Mouse (Mus musculus) kidney, adult 18-20 months (tissue): ENCODE data around the gene Pa2g4.

ENCODE experiments used
- DNase-seq: peaks from one replicate; pipeline ENCODE4 v3.0.0; 2021

The Pa2g4 gene

GRCm38 (mm10) chr10:128535624-128536265, 30.0 kb downstream of the Pa2g4 start:
- no peak for DNase-seq

DNA sequence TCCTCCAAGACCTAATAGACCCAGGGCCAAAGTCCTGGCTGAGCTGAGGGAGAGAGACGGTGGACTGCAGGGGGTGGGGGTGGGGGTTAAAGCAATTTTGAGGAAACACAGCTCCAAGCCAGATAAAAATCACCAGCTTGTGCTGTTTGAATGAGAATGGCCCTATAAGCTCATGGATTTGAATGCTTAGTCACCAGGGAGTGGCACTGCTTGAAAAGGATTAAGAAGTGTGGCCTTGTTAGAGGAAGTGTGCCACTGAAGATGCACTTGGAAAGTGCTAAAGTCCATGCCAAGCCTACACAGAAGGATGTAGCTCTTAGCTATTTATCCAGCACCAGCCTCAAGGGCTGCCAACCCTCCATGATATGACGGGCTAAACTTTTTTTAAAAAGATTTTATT, 30.6 kb downstream of the Pa2g4 start:
- no peak for DNase-seq

- no peak for DNase-seq
Observed at GRCm38 (mm10) chr10:128526366-128527356, 39.1 kb downstream of the Pa2g4 start.

- peak; percentile 90 for DNase-seq
Observed at GRCm38 (mm10) chr10:128525671-128526308, 40.0 kb downstream of the Pa2g4 start, which contains the start of gene Esyt1. Gene Esyt1 (minus strand): TSS chr10:128525871.

DNA sequence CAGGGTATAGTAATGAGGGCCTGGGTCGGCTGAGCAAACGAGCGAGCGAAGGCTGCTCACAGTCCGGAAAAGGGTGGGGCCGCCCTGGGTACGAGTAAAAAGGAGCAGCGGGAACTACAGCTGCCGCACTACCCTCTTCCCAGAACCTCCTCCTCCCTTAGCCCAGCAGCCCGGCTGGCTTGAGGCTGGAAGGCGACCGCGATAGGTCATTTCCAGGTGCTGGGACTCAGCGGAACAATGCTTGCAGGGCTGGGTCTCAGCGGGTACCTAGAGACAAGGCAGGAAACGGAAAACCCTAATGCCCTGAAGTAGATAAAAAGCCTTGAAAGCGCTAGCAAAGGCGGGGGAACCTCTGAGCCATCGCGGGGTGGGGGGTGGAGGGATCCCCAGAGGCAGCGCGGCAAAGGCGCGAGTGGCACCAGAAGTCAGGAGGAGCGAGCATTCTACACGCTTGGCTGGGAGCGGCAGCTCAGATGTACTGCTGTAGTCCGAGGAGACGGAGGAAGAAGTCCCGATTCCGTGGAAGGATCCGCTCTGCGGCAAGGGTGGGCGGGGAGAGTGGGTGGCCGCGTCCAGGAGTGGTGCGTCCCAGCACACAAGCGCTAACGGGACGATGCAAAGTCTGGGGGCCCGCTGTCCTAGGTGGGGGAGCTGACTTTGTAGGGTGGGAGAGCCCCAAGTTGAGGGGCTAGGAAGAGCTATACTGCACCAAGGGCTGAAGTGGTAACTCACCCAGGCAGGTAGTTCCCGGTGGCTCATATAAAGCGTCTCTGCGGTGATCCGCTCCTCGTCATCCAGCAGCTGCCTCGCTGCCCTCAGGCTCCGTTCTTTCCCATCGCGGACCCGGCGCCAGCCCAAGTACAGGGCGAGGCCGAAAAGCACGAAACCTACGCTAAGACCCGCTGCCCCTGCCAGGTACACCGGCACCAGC, 40.8 kb downstream of the Pa2g4 start:
- DNase-seq = peak; percentile 55

- DNase-seq = no peak
Observed at GRCm38 (mm10) chr10:128524111-128524731, 41.6 kb downstream of the Pa2g4 start.

DNA sequence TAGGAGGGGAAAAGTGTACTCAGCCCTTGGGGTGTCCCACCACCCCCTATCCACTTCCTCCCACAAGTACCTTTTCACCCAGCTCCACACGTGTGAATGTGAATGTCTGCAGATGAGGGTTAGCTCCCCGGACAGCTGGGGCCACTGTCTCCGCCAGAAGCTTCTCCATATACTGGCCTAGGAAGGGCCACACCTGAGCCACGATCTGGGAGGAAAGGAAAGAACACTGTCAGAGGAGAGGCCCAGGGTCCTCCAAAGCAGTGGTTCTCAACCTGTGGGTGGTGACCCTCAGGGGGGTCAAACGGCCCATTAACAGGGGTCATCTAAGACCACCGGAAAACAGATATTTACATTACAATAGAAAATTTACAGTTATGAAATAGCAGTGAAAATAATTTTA, 43.4 kb downstream of the Pa2g4 start:
- DNase-seq = no peak

GRCm38 (mm10) chr10:128520591-128520990, 45.2 kb downstream of the Pa2g4 start:
- DNase-seq = no peak

DNA sequence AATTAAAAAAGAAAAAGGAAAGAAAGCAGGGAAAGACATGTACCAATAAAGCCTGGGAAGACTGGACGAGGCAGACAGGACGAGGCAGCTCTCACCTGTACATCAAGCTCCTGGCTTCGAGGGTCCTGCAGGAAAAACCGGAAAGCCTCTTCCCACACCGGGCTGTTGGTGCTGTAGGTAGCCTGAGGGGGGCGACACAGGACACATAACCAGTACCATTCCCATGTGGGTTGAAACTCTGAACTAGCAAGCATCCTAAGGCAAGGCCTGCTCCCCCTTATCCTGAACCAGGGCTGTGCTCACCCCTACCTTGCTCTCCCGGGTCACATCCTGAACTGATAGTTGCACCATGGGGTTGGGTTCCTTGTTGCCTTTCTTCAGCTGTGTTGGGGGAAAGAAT, 47.0 kb downstream of the Pa2g4 start:
- peak; percentile 65 for DNase-seq

- DNase-seq = no peak
Observed at GRCm38 (mm10) chr10:128516677-128517076, 49.1 kb downstream of the Pa2g4 start.

- no peak for DNase-seq
Observed at GRCm38 (mm10) chr10:128516029-128516428, 49.8 kb downstream of the Pa2g4 start.

DNA sequence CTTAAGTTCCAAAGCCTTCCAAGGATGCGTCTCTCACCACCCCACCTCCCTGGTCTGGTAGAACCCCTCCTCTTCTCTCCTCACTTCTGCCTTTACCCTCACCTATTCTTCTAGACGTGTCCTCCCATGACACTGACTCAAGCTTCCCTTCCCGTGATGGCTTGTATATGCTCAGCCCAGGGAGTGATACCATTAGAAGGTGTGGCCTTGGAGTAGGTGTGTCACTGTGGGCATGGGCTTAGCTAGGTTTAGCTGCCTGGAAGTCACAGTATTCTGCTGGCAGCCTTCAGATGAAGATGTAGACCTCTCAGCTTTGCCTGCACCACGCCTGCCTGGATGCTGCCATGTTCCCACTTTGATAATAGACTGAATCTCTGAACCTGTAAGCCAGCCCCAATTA, 50.7 kb downstream of the Pa2g4 start:
- no peak for DNase-seq

- DNase-seq = no peak
Observed at GRCm38 (mm10) chr10:128511761-128512160, 54.0 kb downstream of the Pa2g4 start.

GRCm38 (mm10) chr10:128511189-128511588, 54.6 kb downstream of the Pa2g4 start:
- no peak for DNase-seq

DNA sequence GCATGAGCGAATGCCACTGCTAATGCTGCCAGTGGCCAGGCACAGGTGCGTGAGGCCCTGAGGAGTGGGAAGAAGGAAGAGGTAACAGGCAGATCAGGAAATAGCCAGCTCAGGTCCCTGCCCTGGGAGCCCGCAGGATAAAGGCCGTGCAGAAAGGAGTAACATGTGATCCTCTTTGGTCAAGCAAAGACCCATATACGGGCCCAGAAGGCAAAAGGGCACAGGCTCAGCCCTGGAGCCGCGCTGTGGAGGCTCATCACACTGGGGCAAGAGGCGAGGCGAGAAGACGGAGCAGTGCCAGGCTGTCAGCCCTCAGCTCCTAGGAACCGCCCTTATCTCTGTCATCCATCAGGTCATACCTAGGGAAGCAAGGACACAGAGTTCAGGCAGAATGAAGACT, 55.5 kb downstream of the Pa2g4 start:
- DNase-seq = no peak

DNA sequence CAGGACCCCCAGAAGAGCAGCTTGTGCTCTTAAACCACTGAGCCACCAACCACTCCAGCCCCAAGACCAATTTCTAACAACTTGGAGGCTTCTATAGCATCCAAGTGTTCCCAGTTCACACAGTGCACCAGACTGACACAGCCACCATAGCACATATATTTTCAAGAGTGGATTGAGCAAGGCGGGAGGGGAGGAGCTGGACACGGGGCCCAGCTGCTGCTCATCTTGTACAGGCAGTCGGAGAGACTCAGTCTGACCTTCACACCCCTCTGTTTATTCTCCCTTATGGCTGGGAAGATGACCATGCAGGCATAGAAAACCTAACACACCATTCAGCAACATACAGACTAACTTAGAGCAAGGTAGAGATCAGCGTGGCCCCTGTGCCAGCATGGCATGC, 56.0 kb downstream of the Pa2g4 start:
- DNase-seq = no peak

DNA sequence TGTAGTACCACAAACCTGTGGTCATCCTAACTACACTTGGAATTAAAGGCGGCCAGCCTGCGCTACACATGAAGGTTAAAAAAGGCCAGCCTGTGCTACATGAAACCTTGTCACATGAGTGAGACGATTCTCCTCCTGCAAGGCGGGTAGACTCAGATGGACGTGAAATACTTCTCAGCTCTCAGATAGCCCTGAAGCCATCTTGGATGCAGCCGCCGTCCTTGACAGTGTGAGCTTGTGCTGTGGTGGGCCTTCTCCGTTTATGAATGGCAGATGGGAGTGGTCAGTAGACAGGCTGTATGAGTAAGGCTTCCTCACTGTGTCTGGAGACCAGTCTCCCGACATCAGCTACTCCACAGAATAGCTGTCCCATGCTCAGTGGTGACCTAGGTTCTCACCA, 56.6 kb downstream of the Pa2g4 start:
- DNase-seq = no peak

- no peak for DNase-seq
Observed at GRCm38 (mm10) chr10:128508260-128508659, 57.5 kb downstream of the Pa2g4 start.
